Mouse (Mus musculus) Patski (cell line): ENCODE results near the gene Enox1. TPM values are rescaled to one million over a fixed set of nuclear protein-coding genes. Genes with fewer than 3 reads are reported as not detected.

ENCODE experiments used
- ATAC-seq: fragments of 100-300 bp; one replicate; pipeline ENCODE4 v1.8.0; 2021
- CTCF ChIA-PET: fragments of 350-600 bp; sonication (Branson Sonifier 250); formaldehyde crosslinking; loops from one replicate; lab custom pipeline; 2022; ENCODE audit warnings: inconsistent platforms; lab: Charles Lee
- POLR2A ChIA-PET: fragments of 350-600 bp; sonication (Branson Sonifier 250); formaldehyde crosslinking; loops from one replicate; lab custom pipeline; 2022; ENCODE audit warnings: antibody characterized with exemption, inconsistent platforms; lab: Charles Lee
- DNase-seq: peaks from one replicate; pipeline ENCODE4 v3.0.0-alpha.2; 2011; ENCODE audit warnings: low read depth, low spot score
- H3K27me3 ChIP-seq: fragments of 371-371 bp; one replicate; pipeline ENCODE4 v1.5.1; 2021
- CTCF ChIP-seq: fragments of 100-300 bp; IDR thresholded peaks from one replicate; pipeline ENCODE4 v1.5.1; 2021
- in situ Hi-C: fragments of 300-500 bp; cut with MboI; formaldehyde crosslinking; loops from 3 replicates; pipeline ENCODE4 v1.11.1; 2018; ENCODE audit warnings: low pct_unique_long_range_greater_than_20kb, mixed read lengths
- polyA plus RNA-seq: library from polyadenylated mRNA; unstranded; gene quantifications from one replicate; pipeline ENCODE4 v1.2.3, GENCODE M21; 2021

The Enox1 gene
- polyA plus RNA-seq, 1 experiment from 2014 or later, result 2.4 TPM

- in situ Hi-C loops, result no loop called here
- DNase-seq (no peak), ATAC-seq (no peak)
- CTCF ChIA-PET, result no interaction called here
- TF ChIP-seq CTCF, result no peak
- H3K27me3 ChIP-seq, result no peaks in the 10 kb centered on the region
- POLR2A ChIA-PET, result no interaction called here
These were observed 284.2 kb downstream of the Enox1 start for GRCm38 (mm10) chr14:77440805-77441204.

GRCm38 (mm10) chr14:77441541-77441940 lies 285.0 kb downstream of the Enox1 start:
- in situ Hi-C loops, result no loop called here
- TF ChIP-seq CTCF, result no peak
- H3K27me3 ChIP-seq, result no peaks in the 10 kb centered on the region
- ChIA-PET POLR2A (no interaction called here), CTCF (no interaction called here)
- DNase-seq (no peak), ATAC-seq (no peak)

- no peaks in the 10 kb centered on the region for H3K27me3 ChIP-seq
- POLR2A ChIA-PET, result no interaction called here
- ATAC-seq, result no peak
- TF ChIP-seq CTCF, result no peak
- in situ Hi-C loops, result no loop called here
- CTCF ChIA-PET, result interaction anchor here (0.9 kb wide), 1 partner anchor 11 kb away, joined by 3 read pairs; no protein-coding TSS in a partner anchor
- DNase-seq, result no peak
These were observed 291.4 kb downstream of the Enox1 start for GRCm38 (mm10) chr14:77448001-77448400.

GRCm38 (mm10) chr14:77451916-77452315 lies 295.4 kb downstream of the Enox1 start:
- in situ Hi-C loops, result no loop called here
- TF ChIP-seq CTCF, result no peak
- H3K27me3 ChIP-seq, result no peaks in the 10 kb centered on the region
- no peak for ATAC-seq
- ChIA-PET CTCF (no interaction called here), POLR2A (no interaction called here)
- no peak for DNase-seq

- CTCF ChIA-PET, result no interaction called here
- ATAC-seq (no peak), DNase-seq (no peak)
- H3K27me3 ChIP-seq, result no peaks in the 10 kb centered on the region
- in situ Hi-C loops, result no loop called here
- TF ChIP-seq CTCF, result no peak
- POLR2A ChIA-PET, result no interaction called here
These were observed 299.5 kb downstream of the Enox1 start for GRCm38 (mm10) chr14:77456066-77456465.

- no peak for ATAC-seq
- no peaks in the 10 kb centered on the region for H3K27me3 ChIP-seq
- in situ Hi-C loops, result no loop called here
- CTCF ChIA-PET, result no interaction called here
- no peak for TF ChIP-seq CTCF
- no peak for DNase-seq
- POLR2A ChIA-PET, result no interaction called here
These were observed 300.3 kb downstream of the Enox1 start for GRCm38 (mm10) chr14:77456876-77457275.

- no peak for DNase-seq
- H3K27me3 ChIP-seq, result no peaks in the 10 kb centered on the region
- ChIA-PET CTCF (no interaction called here), POLR2A (no interaction called here)
- no peak for TF ChIP-seq CTCF
- ATAC-seq, result no peak
- in situ Hi-C loops, result no loop called here
These were observed 301.7 kb downstream of the Enox1 start for GRCm38 (mm10) chr14:77458217-77458616.

- H3K27me3 ChIP-seq, result no peaks in the 10 kb centered on the region
- POLR2A ChIA-PET, result interaction anchor here (1.0 kb wide), 1 partner anchor 9 kb away, joined by 3 read pairs; no protein-coding TSS in a partner anchor
- in situ Hi-C loops, result no loop called here
- DNase-seq, result no peak
- no peak for TF ChIP-seq CTCF
- no peak for ATAC-seq
- CTCF ChIA-PET, result interaction anchor here (1.2 to 2.4 kb wide), 2 partner anchors 15 to 456 kb away, joined by 3 to 6 read pairs; no protein-coding TSS in a partner anchor
These were observed 307.4 kb downstream of the Enox1 start for GRCm38 (mm10) chr14:77463919-77464318.

- no peak for TF ChIP-seq CTCF
- no peaks in the 10 kb centered on the region for H3K27me3 ChIP-seq
- no peak for DNase-seq
- ChIA-PET POLR2A (no interaction called here), CTCF (interaction anchor here (1.2 to 2.4 kb wide), 2 partner anchors 16 to 455 kb away, joined by 3 to 6 read pairs; no protein-coding TSS in a partner anchor)
- in situ Hi-C loops, result no loop called here
- ATAC-seq, result no peak
These were observed 308.2 kb downstream of the Enox1 start for GRCm38 (mm10) chr14:77464782-77465181.

GRCm38 (mm10) chr14:77470577-77470976 lies 314.0 kb downstream of the Enox1 start:
- H3K27me3 ChIP-seq, result no peaks in the 10 kb centered on the region
- no peak for TF ChIP-seq CTCF
- DNase-seq (no peak), ATAC-seq (no peak)
- POLR2A ChIA-PET, result no interaction called here
- in situ Hi-C loops, result no loop called here
- CTCF ChIA-PET, result no interaction called here

GRCm38 (mm10) chr14:77473501-77473900 lies 316.9 kb downstream of the Enox1 start:
- CTCF ChIA-PET, result interaction anchor here (1.3 kb wide), 1 partner anchor 332 kb away, joined by 4 read pairs; no protein-coding TSS in a partner anchor
- no peaks in the 10 kb centered on the region for H3K27me3 ChIP-seq
- DNase-seq (no peak), ATAC-seq (no peak)
- POLR2A ChIA-PET, result no interaction called here
- in situ Hi-C loops, result no loop called here
- TF ChIP-seq CTCF, result no peak

GRCm38 (mm10) chr14:77474026-77474425 lies 317.5 kb downstream of the Enox1 start:
- no peaks in the 10 kb centered on the region for H3K27me3 ChIP-seq
- ChIA-PET POLR2A (no interaction called here), CTCF (no interaction called here)
- DNase-seq (no peak), ATAC-seq (no peak)
- in situ Hi-C loops, result no loop called here
- TF ChIP-seq CTCF, result no peak
